Mouse (Mus musculus) adrenal gland, postnatal 10 days (tissue): ENCODE results near the gene Kif1b. TPM values are rescaled to one million over a fixed set of nuclear protein-coding genes. Genes with fewer than 3 reads are reported as not detected.
"Not testable (repeated sequence)": the region's sequence is repeated elsewhere in the genome, so short reads cannot be mapped to it uniquely, and the experiment has no call there.

Experiments used
- DNase-seq: peaks from one replicate; pipeline ENCODE4 v3.0.0; 2021; ENCODE audit warnings: mixed read lengths
- total RNA-seq, 2 experiments: library from RNA; stranded (reverse); gene quantifications; 2 replicates each; pipeline ENCODE4 v1.2.3; 2021

Gene Kif1b
- total RNA-seq, 2 experiments from 2014 or later, result 105 to 154 TPM

DNA sequence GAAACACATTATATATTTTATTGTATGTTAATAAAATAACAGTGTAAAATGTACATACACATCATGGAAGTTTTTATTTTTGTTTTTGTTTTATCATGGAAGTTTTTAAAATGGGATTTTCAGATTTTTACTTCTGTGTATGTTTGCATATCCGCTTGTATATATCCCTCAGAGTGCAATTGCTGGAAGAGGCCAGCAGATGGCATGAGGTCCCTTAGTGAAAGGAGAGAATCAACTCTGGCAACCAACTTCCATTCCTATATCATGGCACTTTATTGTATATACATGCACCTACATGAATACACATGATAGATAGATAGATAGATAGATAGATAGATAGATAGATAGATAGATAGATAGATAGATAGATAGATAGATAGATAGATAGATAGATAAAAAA is 34.4 kb downstream of the Kif1b start:
- peak; percentile 32 for DNase-seq

DNA sequence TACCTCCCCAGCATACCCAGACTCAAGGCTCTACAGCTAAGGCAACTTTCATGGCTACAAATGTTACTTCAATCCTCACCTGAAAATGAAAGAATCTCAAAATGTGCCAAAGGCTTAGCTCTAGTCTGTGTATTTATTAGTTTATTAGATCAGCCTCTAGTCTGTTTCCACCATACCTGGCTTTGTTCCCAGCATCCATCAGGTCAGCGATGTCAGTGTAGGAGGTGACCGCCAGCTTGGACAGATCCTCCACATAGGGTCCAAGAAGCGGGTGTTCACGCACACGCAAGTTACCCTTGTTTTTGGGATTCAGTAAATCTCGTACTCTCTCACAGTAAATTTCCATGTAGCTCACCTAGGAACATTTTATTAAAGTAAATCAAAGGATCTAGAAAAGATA is 37.0 kb downstream of the Kif1b start:
- no peak for DNase-seq

DNA sequence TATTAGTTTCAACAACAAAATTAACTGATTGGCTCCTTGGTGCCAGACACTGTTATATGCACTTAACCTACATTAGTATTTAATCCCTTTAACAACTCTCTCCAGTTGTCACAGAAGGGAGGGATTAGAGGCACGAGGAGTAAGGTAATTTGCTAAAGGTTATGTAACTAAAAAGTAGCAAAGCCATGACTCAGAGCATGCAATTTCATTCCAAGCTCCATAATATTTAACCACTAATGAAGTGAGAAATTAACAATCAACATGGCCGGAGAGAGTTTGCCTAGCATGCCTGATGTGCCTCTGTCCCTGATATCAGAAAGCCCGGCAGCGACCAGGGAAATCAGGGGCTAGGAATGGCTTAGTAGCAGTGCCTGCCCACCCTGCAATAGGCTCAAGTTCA is 38.5 kb downstream of the Kif1b start:
- no peak for DNase-seq

DNA sequence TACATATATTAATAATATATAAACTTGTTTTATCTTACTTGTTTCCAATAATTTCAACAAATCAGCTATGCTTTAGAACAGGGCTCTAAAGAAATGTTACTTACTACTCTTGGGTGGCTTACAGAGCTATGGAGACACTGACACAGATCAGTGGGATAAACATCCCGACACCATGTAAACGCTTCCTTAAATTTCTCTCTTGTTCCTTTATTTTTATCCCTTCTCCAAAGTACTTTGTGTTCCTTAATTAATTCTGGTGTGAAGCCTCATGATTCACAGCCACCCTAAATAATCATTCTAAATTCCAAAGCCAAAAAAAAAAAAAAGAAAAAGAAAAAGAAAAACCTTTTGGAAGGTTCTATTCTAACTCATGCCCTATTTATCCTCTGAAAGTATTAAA is 42.6 kb downstream of the Kif1b start:
- no peak for DNase-seq

DNA sequence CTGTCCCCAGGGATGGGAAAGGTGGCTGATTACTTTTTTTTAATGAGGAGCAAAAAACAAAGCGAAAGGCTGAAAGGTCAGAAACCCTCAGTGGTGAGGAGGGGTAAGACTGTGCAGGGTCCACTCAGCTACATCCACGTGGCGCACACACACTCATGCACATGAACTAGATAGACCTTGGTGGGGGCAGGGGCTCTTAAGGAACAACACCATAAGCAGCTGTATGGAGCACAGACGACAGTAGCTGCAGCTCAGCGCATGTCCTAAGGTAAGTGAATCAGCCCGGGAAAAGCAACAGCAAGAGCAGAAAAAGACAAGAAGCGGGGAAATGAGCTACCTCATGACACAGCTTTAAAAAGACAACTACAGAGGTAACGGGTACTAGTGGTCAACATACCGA is 44.3 kb downstream of the Kif1b start:
- no peak for DNase-seq

DNA sequence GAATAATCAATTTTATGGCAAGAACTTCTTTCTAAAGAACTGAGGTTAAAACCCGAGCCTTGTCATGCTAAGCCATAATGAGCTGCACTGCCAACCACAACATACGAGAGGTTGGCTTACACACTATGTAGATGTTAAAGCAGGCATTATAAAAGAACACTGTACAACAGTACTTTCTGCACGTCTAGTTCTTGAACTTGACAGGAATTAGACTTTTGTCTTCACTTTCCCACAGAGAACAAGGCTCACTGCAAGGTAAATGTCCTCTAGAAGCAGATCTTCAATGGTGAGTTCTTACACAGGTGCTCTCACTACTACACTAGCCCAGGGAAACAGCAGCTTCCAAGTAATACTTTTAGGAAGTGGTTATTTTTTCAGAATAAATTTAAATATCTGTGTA is 46.0 kb downstream of the Kif1b start:
- no peak for DNase-seq

DNA sequence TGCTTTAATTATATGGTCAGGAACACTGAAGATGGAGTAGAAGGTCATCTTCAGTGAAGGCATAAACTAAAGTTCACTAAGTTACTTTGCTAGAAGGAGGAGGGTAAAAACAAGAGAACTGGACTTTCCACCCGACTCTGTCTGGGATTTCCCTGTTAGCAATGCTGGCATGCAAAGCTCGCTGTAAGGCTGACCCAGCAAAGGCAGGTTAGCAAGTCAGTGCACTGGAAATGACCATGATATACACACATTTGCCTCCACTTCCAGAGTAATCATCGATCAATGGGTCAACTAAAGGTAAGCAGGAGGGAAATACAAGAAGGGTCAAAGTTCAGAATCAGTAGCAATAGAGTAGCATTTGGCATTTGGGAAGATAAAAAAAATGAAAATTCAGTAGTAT is 46.6 kb downstream of the Kif1b start:
- no peak for DNase-seq

DNA sequence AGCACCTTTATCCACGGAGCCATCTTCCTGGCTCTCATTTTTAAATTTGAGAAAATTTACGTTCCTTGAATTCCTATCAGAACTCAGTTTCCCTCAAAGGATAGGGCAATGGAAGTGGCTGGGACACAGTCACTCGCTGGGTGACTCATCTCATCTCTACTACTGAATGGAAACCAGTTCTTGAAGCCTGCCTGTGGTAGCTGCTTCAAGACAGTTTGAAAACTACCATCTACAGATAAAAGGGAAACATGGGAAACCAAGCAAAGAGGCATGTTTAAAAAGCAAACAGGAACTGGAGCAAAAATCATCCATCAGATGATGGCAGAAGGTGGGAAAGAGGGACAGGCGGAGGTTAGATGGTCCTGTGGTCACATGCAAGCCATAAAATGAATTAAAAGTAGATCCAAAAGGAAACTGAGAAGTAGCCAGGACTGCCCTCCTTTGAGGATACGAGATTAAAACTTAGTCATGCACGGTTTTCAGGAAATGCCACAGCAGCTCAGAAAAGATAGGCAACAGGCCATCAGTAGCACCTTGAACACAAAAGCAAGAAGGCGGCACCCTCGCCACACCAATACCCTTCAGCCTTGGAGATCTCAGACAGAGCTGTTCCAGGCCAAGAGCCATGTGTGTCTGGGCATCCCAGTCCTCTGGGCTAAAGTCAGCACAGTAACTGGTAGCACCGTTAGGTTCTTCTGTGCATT is 48.0 kb downstream of the Kif1b start:
- no peak for DNase-seq

DNA sequence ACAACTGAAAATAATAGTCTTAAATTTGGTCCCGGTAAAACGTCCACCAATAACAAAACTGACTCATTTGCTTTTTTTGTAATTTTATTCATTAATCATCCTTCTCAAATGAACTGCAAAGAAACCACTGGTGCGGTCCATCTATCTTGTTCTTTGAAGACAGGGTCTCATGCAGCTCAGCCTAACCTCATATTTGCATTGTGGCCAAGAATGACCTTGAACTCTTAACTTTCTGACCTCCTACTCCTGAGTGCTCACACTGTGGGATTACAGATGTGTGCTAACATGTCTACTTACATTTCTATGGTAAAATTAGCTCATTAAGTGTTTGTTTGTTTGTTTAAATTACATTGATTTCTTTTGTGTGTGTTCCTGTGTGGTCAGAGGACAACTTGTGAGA is 48.6 kb downstream of the Kif1b start:
- no peak for DNase-seq

DNA sequence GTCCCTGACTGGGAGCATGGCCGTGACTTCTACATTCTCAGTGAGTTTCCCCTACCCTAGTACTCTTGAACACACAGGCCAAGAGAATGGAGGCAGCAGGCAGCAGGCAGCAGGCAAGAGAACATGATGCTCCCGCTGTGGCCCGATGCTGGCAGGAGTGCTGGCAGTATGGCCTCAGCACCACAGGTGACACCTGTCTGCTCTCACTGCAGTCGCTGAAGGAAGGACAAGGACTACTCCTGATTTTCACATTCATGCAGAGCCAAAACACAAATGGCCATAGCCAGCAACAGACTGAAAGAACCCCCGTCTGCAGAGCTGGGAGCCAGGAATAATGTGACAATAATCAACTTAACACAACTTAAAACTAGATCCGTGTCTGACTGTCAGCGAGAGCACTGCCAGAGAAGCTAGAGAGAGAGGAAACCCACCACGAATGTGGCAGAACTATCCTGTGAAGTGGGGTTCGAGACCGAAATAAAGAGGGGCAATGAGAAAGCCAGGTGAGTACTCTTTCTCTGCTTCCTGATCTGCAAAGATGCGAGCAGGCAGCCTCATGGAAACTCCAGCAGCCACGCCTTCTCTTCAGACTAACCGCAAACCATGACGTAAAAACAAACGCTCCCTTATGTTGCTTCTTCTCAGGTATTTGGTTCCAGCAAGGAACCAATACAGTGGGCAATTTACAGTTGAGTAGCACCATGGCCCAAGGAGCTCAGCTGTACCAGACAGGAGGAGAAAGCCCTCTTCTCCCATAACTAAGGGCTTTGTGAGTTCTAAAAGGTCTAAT is 50.8 kb downstream of the Kif1b start:
- no peak for DNase-seq

DNA sequence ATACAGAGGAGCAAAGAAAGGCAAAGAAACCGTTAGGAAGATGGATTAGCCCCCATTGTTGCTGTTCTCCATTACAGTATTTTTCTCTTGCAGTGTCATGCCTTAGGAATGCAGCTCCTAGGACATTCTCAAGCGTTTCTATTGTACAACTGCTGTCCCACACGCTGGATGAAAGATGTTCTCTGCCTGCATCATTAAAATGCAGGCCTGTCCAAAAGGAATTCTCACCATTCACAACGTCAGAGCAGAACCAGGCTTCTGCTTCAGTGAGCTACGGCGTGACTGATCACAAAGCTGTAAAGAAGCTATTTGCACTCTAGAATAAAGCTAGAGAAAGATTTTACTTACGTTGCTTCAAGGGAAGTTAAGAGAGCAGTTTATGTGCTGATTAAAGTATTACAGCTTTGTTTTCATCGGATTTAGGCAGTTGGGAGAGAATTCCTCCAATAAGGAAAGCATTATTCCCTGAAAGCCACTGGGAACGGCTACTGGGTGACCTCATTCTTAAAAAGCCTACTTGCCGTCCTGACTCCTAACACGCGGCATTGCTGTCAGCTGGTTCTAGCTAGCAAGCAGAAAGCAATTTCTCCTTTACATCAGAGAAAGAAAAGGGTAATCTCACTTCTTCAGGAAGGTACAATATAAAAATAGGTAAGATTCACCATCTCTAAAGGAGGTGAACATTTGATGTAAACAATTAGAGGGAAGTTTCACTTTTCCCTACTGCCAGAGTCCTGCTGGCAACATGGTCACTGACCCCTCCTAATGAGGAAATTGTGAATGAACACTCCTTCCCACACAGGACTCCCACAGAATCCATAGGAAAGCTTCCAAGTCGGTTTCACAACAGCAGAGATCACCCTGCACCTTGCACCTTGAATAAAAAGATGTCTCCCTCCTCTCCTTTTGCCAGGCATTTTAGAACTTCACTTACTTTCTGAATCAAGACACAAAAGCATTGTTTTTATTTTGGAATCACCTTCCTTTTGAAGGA is 51.9 kb downstream of the Kif1b start:
- no peak for DNase-seq

DNA sequence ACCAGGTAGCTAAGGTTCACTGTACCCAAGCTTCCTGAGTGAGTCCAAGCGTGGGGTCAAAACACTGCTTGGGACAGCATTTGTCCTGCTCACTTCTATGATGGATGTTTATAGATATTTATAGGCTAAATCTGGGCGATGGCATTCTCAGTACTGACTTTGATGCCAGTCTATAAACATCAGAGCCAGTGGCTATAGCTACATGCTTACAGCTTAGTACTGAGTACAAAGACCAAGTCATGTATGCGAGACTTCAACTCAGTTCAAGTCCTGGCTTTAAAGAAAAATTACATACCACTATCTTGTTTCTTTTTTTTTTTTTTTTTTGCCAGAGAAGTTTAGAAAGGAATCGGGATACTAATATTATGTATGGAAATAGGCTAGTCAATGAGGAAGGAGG is 52.7 kb downstream of the Kif1b start:
- DNase-seq, result no peak

DNA sequence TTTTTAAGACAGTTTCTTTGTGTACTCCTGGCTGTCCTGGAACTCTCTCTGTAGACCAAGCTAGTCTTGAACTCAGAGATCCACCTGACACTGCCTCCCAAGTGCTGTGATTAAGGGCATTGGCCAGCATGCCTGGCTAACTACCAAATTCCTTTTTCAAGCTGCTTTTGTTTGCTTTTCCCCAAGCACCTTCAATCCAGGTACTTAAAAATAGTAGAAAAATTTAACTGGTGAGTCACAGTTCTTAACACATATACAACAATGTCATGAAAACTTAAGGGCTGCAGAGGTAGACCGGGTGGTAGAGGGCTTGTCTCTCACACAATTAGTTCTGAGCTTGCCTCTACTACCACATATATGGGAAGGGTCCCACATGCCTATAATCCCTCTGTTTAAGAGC is 58.2 kb downstream of the Kif1b start:
- DNase-seq, result no peak

DNA sequence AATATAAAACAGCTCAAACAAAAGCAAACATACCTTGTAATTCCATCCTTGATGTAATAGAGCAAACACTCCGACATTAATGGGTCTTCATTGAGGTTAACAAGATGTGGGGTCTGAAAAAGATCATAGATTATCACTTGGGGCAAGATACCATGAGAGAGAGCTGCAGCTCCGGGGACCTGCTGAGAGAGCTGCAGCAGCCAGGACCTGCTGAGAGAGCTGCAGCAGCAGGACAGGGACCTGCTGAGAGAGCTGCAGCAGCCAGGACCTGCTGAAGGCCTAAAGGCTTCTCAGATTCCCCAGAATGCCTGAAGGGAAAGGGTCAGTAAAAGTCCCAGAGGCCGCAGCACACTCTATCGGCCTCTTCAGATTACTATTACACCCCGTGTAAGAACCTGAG is 59.7 kb downstream of the Kif1b start:
- DNase-seq, result no peak

DNA sequence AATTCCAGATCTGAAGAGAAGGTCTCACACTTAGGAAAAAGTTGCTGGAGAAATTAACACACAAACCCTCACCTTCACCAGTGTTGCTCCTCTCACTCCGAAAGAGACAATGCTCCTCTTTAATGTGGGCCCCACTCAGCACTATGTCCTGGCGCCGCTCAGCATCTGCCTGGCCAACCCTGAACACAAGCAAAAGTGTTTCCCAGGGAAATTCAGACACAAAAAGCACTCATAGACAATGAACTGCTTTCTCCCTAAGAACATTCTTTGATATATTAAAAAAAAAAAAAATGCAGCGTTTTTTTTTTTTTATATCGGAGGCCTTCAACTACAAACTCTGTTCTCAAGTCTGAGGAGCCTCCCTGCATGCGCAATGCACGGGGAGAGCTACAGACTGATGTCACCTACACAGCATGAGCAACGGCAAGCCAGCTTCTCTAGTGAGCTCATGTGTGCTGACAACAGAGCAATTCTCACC is 60.3 kb downstream of the Kif1b start:
- DNase-seq, result no peak

DNA sequence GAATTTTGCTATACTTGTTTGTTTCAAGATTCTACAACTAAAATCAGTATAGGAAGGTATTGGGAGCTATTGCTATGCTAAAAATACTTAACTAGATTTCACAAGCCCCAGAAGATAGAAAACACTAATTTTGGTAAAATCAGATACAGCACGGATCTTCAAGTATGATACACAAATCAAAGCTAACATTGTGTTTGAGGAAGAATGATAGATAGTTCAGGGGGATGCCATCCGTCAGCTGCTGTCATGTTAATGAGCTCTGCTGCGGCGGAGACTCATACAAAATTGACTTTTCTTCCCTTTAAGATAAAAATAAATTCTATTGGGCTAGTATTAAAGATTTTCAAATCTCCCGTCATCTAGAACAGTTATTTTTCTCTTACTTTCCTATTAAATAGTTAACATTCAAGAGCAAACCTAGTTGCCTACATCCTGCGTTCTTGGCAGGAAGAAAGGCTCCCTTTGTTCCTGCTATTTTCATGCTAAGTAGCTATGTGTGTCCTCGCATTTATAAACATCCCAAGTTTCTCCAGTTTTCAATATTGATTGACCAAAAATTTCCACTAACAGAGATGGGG is 60.8 kb downstream of the Kif1b start:
- DNase-seq, result no peak

DNA sequence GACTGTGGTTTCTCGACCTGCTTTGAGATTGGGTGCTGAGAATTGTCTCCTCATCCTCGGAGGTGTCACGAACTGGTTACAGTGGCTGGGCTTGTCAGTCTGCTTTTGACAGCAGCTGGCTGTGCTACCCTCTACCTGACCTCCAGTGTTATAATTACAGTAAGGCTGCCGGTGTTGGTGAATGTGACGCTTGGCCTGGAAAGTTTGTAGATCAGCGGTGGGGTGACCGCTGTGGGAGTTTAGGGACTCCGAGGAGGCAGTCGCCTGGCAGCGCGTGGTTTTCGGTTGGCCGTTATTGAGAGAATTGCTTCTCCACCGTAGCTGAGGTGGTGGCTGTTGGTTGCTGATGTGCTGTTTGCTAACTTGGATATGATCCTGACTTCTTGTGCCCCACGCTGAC is 70.5 kb downstream of the Kif1b start:
- DNase-seq, result no peak

DNA sequence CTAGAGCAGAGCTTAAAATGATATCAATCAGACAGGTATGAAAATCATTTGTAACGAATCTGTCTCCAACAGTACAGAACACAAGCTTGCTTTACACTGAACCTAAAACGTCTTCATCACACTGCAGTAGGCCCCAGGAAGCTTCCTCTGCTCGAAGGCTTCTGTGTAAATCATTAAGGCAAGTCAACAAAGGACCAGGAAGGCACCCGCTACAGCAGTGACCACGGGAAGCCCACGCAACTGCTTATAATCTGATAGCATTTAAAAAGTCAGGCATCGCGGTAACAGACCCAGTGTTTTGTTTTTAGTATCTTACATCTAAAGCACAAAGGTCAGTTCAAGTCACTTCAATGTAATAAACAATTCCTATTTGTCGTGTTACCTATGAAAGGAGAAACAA is 73.6 kb downstream of the Kif1b start:
- DNase-seq, result no peak

DNA sequence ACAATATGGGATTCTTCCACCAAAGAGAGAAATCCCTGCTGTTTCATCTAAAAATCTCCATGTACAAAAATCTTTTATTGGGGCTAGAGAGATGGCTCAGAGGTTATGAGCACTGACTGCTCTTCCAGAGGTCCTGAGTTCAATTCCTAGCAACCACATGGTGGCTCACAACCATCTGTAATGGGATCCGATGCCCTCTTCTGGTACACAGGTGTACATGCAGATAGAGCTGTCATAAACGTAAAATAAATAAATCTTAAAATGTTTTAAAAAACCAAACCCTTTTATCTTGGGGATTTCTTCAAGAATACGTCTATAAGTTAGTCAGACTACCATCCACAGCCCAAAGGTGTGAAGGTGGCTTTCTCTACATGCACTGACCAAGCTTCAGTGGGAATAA is 78.8 kb downstream of the Kif1b start:
- DNase-seq, result not testable (repeated sequence)

DNA sequence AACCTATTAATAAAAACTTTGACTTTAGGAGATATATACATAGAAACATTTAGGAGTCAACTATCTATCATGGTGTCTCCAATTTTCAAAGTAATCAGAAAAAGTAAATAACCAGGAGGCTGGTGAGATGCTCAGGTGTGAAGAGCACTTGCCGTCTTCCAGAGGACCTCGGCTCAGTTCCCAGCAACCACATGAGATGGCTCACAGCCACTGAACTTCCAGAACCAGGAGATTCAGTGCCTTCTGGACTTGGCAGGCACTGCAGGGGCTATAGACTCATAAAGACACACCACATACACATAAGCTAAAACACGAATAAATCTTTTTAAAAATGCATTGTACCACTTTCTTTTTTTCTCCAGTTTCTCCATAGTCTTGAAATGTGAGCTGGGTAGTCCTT is 79.2 kb downstream of the Kif1b start:
- DNase-seq, result no peak

DNA sequence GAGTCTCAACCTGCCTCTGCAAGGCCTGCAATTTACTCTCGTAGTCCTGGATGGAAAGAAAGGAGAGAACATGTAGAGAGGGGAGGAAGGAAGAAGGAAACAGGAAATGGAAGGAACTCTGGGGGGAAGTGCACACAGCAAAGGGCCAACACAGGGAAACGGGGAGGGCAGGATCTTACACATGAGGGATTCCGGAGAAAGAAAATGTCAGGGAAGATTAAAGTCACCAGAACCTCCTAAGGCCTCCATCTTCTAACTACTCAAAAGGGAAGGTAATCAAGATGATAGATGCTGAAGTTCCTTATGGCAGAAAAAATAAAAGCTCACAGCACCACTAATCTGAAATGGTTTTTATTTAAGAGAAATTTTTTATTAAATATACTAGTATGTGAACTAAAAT is 81.2 kb downstream of the Kif1b start:
- DNase-seq, result no peak

DNA sequence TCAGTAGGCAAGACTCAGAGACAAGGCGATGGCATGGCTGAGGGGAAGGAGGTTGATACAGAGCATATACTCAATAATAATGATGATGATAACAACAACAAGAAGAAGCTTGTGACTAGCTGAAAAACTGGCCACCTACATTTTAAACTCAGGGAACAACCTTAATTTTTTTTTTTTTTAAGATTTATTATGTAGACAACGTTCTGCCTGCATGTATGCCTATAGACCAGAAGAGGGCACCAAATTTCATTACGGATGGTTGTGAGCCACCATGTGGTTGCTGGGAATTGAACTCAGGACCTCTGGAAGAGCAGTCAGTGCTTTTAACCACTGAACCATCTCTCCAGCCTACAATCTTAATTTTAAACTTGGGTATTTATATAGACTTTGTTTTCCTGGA is 84.0 kb downstream of the Kif1b start:
- no peak for DNase-seq
